Mouse (Mus musculus) gastrocnemius, adult 2 months (tissue): ENCODE measurements around the gene F3. TPM values are rescaled to one million over a fixed set of nuclear protein-coding genes. Genes with fewer than 3 reads are reported as not detected.

Source experiments
- DNase-seq: peaks from one replicate; pipeline ENCODE4 v3.0.0; 2022
- H3K27ac ChIP-seq: fragments of 200-600 bp; 2 replicates; pipeline ENCODE4 v1.8.1; 2022; ENCODE audit warnings: mild to moderate bottlenecking
- H3K4me3 ChIP-seq: fragments of 200-600 bp; 2 replicates; pipeline ENCODE4 v1.8.1; 2022; ENCODE audit warnings: mild to moderate bottlenecking, moderate library complexity
- CTCF ChIP-seq: fragments of 200-600 bp; IDR thresholded peaks from 2 replicates; pipeline ENCODE4 v1.8.1; 2022; ENCODE audit warnings: antibody characterized with exemption, mild to moderate bottlenecking, moderate library complexity
- intact Hi-C: fragments of 180-260 bp; cut with DNase I; formaldehyde crosslinking; loops from one replicate; pipeline ENCODE4 v1.15.1; 2025
- long read RNA-seq, 2 experiments: library from polyadenylated mRNA; stranded (forward); transcript quantifications; one replicate each; pipeline ENCODE4 v2.0.0; 2021
- total RNA-seq, 2 experiments: library from RNA; stranded (reverse); gene quantifications; 2 replicates each; pipeline ENCODE4 v1.2.3; 2021

The F3 gene
- total RNA-seq: 1 to 10 TPM; 5.7 to 6.1 TPM
- long read RNA-seq, experiment 1, transcript F3-201 (6 exons, 1,872 nt): major isoform, 9 of 10 reads
- long read RNA-seq, experiment 1, partial matches to known transcripts: 0 of 10 reads
- long read RNA-seq, experiment 1, other reads (novel, unspliced or antisense): 1 of 10 reads
- long read RNA-seq, experiment 2, partial matches to known transcripts: 0 of 5 reads
- long read RNA-seq, experiment 2, other reads (novel, unspliced or antisense): 1 of 5 reads

GRCm38 (mm10) chr3:121722971-121723844, at the start of gene F3:
Gene F3, plus strand, starts transcription at chr3:121723537.
- peak; percentile 66 for TF ChIP-seq CTCF
- intact Hi-C loops: loop anchor here (5.0 to 10.0 kb wide), 3 partner anchors 88 to 186 kb away; no protein-coding TSS in a partner anchor
- H3K27ac ChIP-seq: peak within 1 kb of the TSS; percentile 85
- peak; percentile 88 for DNase-seq
- peak within 1 kb of the TSS; percentile 86 for H3K4me3 ChIP-seq

GRCm38 (mm10) chr3:121678935-121679334, 44.4 kb upstream of the F3 start:
- DNase-seq: no peak
- Histone ChIP-seq H3K4me3 (no peak overlapping the region), H3K27ac (no peak overlapping the region)
- intact Hi-C loops: no loop called here
- no peak for TF ChIP-seq CTCF

- no peak for TF ChIP-seq CTCF
- no peak for DNase-seq
- intact Hi-C loops: no loop called here
Measured at GRCm38 (mm10) chr3:121679443-121679842, 43.9 kb upstream of the F3 start.

GRCm38 (mm10) chr3:121680187-121680586, 43.1 kb upstream of the F3 start:
- intact Hi-C loops: no loop called here
- TF ChIP-seq CTCF: no peak
- H3K27ac ChIP-seq: no peak overlapping the region
- H3K4me3 ChIP-seq: no peak overlapping the region
- DNase-seq: no peak

More at GRCm38 (mm10) chr3:121679443-121679842, 43.9 kb upstream of the F3 start:
- Histone ChIP-seq H3K4me3 (no peak overlapping the region), H3K27ac (no peak overlapping the region)

GRCm38 (mm10) chr3:121682439-121683411, 40.6 kb upstream of the F3 start:
- no peak overlapping the region for H3K4me3 ChIP-seq
- DNase-seq: no peak
- H3K27ac ChIP-seq: peak overlapping the region; percentile 49; the same call in 1 of the 2 replicates
- no peak for TF ChIP-seq CTCF
- intact Hi-C loops: no loop called here

GRCm38 (mm10) chr3:121684552-121684951, 38.8 kb upstream of the F3 start:
- no peak for TF ChIP-seq CTCF
- DNase-seq: no peak
- H3K27ac ChIP-seq: no peak overlapping the region
- no peak overlapping the region for H3K4me3 ChIP-seq
- intact Hi-C loops: no loop called here

- intact Hi-C loops: no loop called here
- no peak for TF ChIP-seq CTCF
- DNase-seq: no peak
- H3K4me3 ChIP-seq: no peak overlapping the region
- no peak overlapping the region for H3K27ac ChIP-seq
Measured at GRCm38 (mm10) chr3:121684963-121685362, 38.4 kb upstream of the F3 start.

- no peak overlapping the region for H3K27ac ChIP-seq
- intact Hi-C loops: no loop called here
- H3K4me3 ChIP-seq: no peak overlapping the region
- TF ChIP-seq CTCF: no peak
- DNase-seq: no peak
Measured at GRCm38 (mm10) chr3:121685985-121686384, 37.4 kb upstream of the F3 start.

- Histone ChIP-seq H3K4me3 (no peak overlapping the region), H3K27ac (no peak overlapping the region)
- TF ChIP-seq CTCF: no peak
- intact Hi-C loops: no loop called here
- DNase-seq: no peak
Measured at GRCm38 (mm10) chr3:121686408-121686911, 36.9 kb upstream of the F3 start.

- intact Hi-C loops: no loop called here
- no peak overlapping the region for H3K27ac ChIP-seq
- DNase-seq: no peak
- TF ChIP-seq CTCF: no peak
- H3K4me3 ChIP-seq: no peak overlapping the region
Measured at GRCm38 (mm10) chr3:121687741-121688140, 35.6 kb upstream of the F3 start.

- Histone ChIP-seq H3K27ac (no peak overlapping the region), H3K4me3 (no peak overlapping the region)
- DNase-seq: no peak
- intact Hi-C loops: no loop called here
- TF ChIP-seq CTCF: no peak
Measured at GRCm38 (mm10) chr3:121689029-121689428, 34.3 kb upstream of the F3 start.

GRCm38 (mm10) chr3:121689697-121690096, 33.6 kb upstream of the F3 start:
- Histone ChIP-seq H3K4me3 (no peak overlapping the region), H3K27ac (no peak overlapping the region)
- intact Hi-C loops: no loop called here
- no peak for DNase-seq
- no peak for TF ChIP-seq CTCF
